Mouse (Mus musculus): ENCODE data around the gene Arid1b. TPM values are rescaled to one million over a fixed set of nuclear protein-coding genes. Genes with fewer than 3 reads are reported as not detected.

Gene Arid1b
- total and polyA plus RNA-seq, 3 experiments: 6.1 to 12.4 (median 9.7) TPM

- Histone ChIP-seq H3K79me2 (replicated peaks; ENCODE audit: control insufficient read depth, extremely low read depth, insufficient read depth, poor library complexity, severe bottlenecking) (no peaks in the 10 kb centered on the region), H3K4me1 (ENCODE audit: control insufficient read depth in 1 of 2, insufficient read depth in 2 of 2) (no peaks in the 10 kb centered on the region), H3K27me3 (replicated peaks) (no peaks in the 10 kb centered on the region), H3K9ac (ENCODE audit: insufficient read depth, low read depth) (no peak overlapping the region), H3K27ac (ENCODE audit: insufficient read depth, low read depth) (no peak overlapping the region), H3K4me2 (ENCODE audit: insufficient read depth, low read depth, poor library complexity, severe bottlenecking) (no peak overlapping the region), H3K36me3 (replicated peaks in 1 of 2; ENCODE audit: control insufficient read depth in 1 of 2, insufficient read depth in 1 of 2, low read length in 1 of 2) (peaks cover 2 to 77% of the 10 kb centered on the region in 2 experiments), H3K9me3 (replicated peaks; ENCODE audit: low read length) (no peaks in the 10 kb centered on the region), H3K4me3 (replicated peaks in 1 of 3; ENCODE audit: low read depth in 2 of 3, low read length in 2 of 3, poor library complexity in 1 of 3) (no peak overlapping the region)
- in situ Hi-C loops (cut with MboI; ENCODE audit: low pct_ligation_motif_present, low pct_unique_long_range_greater_than_20kb, low sequenced_read_pairs) (no loop called here), dilution Hi-C loops (cut with MboI; ENCODE audit: extremely low pct_ligation_motif_present, extremely low pct_unique_long_range_greater_than_20kb, low sequenced_read_pairs) (no loop called here)
- no peak for TF ChIP-seq ZKSCAN1 (IDR thresholded peaks at IDR 0.05; ENCODE audit: borderline replicate concordance, low read depth, low read length)
- no peak for TF ChIP-seq UBTF (IDR thresholded peaks at IDR 0.05; ENCODE audit: low read depth, low read length)
- no peak for TF ChIP-seq PAX5 (IDR thresholded peaks at IDR 0.05; ENCODE audit: low read length)
- no peak for TF ChIP-seq MYC (IDR thresholded peaks at IDR 0.05; ENCODE audit: low read depth, low read length)
- no peak for TF ChIP-seq RCOR1 (conservative IDR thresholded peaks at IDR 0.05; ENCODE audit: low read depth, low read length)
- no peak for TF ChIP-seq MAX (IDR thresholded peaks at IDR 0.05; ENCODE audit: low read length)
- DNase-seq (ENCODE audit: extremely low read depth): no peak
These were observed 279.0 kb downstream of the Arid1b start for GRCm38 (mm10) chr17:5273118-5273517.

DNA sequence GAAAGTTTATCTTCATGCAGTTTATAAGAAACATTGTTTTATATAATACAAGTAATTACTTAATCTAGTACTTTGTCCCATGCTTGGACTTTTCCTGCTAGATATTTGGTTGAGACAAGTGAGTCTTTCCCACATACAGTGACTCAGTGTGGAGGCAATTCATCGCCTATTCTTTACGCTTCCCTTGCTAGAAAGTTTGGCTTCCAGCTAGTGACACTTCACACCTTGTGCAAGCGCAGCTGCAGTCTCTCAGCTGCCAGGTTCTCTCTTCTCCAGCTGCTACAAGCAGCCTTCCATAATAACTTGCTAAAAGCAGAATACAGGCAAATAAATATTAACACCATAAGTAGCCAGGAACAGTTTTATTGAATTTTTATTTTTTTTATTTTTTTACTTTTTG, 279.6 kb downstream of the Arid1b start:
- H3K79me2 ChIP-seq (replicated peaks; ENCODE audit: control insufficient read depth, extremely low read depth, insufficient read depth, poor library complexity, severe bottlenecking): no peaks in the 10 kb centered on the region
- no peak for DNase-seq (ENCODE audit: extremely low read depth)
- H3K27ac ChIP-seq (ENCODE audit: insufficient read depth, low read depth): no peak overlapping the region
- peaks cover 0 to 77% of the 10 kb centered on the region in 2 experiments for H3K36me3 ChIP-seq (replicated peaks in 1 of 2; ENCODE audit: control insufficient read depth in 1 of 2, insufficient read depth in 1 of 2, low read length in 1 of 2)
- no peaks in the 10 kb centered on the region for H3K4me1 ChIP-seq (ENCODE audit: control insufficient read depth in 1 of 2, insufficient read depth in 2 of 2)
- TF ChIP-seq MXI1 (IDR thresholded peaks at IDR 0.05; ENCODE audit: low read depth, low read length) (no peak), USF1 (IDR thresholded peaks at IDR 0.05; ENCODE audit: low read depth, low read length) (no peak), JUN (IDR thresholded peaks at IDR 0.05; ENCODE audit: insufficient read depth, low read depth, low read length) (no peak), ZMIZ1 (IDR thresholded peaks at IDR 0.05; ENCODE audit: low read depth, low read length) (no peak), MAX (IDR thresholded peaks at IDR 0.05; ENCODE audit: low read length) (no peak), NELFE (IDR thresholded peaks at IDR 0.05; ENCODE audit: low read depth, low read length) (no peak), ETS1 (conservative IDR thresholded peaks at IDR 0.05; ENCODE audit: low read depth, low read length) (no peak)
- H3K27me3 ChIP-seq (replicated peaks): no peaks in the 10 kb centered on the region
- in situ Hi-C loops (cut with MboI; ENCODE audit: low pct_ligation_motif_present, low pct_unique_long_range_greater_than_20kb, low sequenced_read_pairs) (no loop called here), dilution Hi-C loops (cut with MboI; ENCODE audit: extremely low pct_ligation_motif_present, extremely low pct_unique_long_range_greater_than_20kb, low sequenced_read_pairs) (no loop called here)
- no peak overlapping the region for H3K9ac ChIP-seq (ENCODE audit: insufficient read depth, low read depth)
- no peak overlapping the region for H3K4me3 ChIP-seq (replicated peaks in 1 of 3; ENCODE audit: low read depth in 2 of 3, low read length in 2 of 3, poor library complexity in 1 of 3)
- H3K4me2 ChIP-seq (ENCODE audit: insufficient read depth, low read depth, poor library complexity, severe bottlenecking): no peak overlapping the region
- H3K9me3 ChIP-seq (replicated peaks; ENCODE audit: low read length): no peaks in the 10 kb centered on the region

DNA sequence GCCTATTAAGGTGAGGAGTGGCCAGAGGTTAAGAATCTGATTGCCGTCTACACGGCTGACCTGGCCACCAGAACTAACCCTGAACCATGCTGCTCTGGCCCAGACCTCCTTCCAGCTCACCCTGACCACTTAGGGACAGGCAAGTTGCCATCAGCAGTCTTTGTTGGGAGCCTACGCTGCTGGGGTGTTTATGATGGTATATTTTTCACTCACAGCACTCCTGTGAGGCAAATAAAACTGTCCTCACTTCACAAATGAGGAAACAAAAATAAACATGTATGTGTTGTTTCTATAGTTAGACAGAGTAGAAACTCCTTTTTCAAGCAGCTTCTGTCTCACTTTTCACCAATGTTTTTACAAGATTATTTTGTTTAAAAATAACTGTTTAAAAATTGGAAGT, 280.3 kb downstream of the Arid1b start:
- Histone ChIP-seq H3K4me1 (ENCODE audit: control insufficient read depth in 1 of 2, insufficient read depth in 2 of 2) (no peaks in the 10 kb centered on the region), H3K79me2 (replicated peaks; ENCODE audit: control insufficient read depth, extremely low read depth, insufficient read depth, poor library complexity, severe bottlenecking) (no peaks in the 10 kb centered on the region), H3K27ac (ENCODE audit: insufficient read depth, low read depth) (no peak overlapping the region), H3K9ac (ENCODE audit: insufficient read depth, low read depth) (no peak overlapping the region), H3K4me2 (ENCODE audit: insufficient read depth, low read depth, poor library complexity, severe bottlenecking) (no peak overlapping the region), H3K36me3 (replicated peaks in 1 of 2; ENCODE audit: control insufficient read depth in 1 of 2, insufficient read depth in 1 of 2, low read length in 1 of 2) (peaks cover 3 to 77% of the 10 kb centered on the region in 2 experiments), H3K27me3 (replicated peaks) (no peaks in the 10 kb centered on the region), H3K4me3 (replicated peaks in 1 of 3; ENCODE audit: low read depth in 2 of 3, low read length in 2 of 3, poor library complexity in 1 of 3) (no peak overlapping the region), H3K9me3 (replicated peaks; ENCODE audit: low read length) (no peaks in the 10 kb centered on the region)
- DNase-seq (ENCODE audit: extremely low read depth): no peak
- in situ Hi-C loops (cut with MboI; ENCODE audit: low pct_ligation_motif_present, low pct_unique_long_range_greater_than_20kb, low sequenced_read_pairs) (no loop called here), dilution Hi-C loops (cut with MboI; ENCODE audit: extremely low pct_ligation_motif_present, extremely low pct_unique_long_range_greater_than_20kb, low sequenced_read_pairs) (no loop called here)
- TF ChIP-seq ZC3H11A (IDR thresholded peaks at IDR 0.05; ENCODE audit: low read depth, low read length): no peak
- no peak for TF ChIP-seq MAFK (IDR thresholded peaks at IDR 0.05; ENCODE audit: insufficient replicate concordance, low read length)
- TF ChIP-seq KAT2A (IDR thresholded peaks at IDR 0.05; ENCODE audit: insufficient replicate concordance, low read length): no peak
- TF ChIP-seq EP300 (IDR thresholded peaks at IDR 0.05; ENCODE audit: low read length): no peak

Measured in CH12.LX (cell line).